Mouse (Mus musculus): ENCODE results near the gene Nid2.

DNA sequence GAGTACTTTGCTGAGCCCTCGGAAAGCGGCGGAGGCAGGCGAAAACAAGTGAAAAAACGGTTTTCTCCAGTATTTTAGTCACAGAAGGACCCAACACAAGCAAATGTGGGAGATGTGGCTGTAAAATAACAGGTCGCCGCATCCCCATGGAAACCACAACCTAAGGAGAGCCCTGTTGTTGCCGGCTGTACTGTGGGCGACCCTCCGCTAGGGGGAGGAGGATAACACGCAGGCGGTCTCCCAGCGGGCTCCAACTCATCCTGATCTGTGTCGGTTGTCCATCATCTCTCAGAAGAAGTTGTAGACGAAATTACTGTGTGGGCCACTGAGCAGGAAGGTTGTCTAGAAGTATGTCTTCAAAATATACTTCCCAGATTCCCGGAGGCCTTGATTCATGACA lies 45.4 kb upstream of the Nid2 start:
- TF ChIP-seq CTCF (IDR thresholded peaks at IDR 0.05; ENCODE audit: borderline replicate concordance, insufficient read depth, low read length) = peak; percentile 71; the same call in 1 of the 2 replicates
- TF ChIP-seq POLR2A (IDR thresholded peaks at IDR 0.05; ENCODE audit: low read depth, low read length) = no peak
